Mouse (Mus musculus) embryonic facial prominence, embryonic 15.5 days (tissue): Measurements from ENCODE around the gene Cpped1. TPM values are rescaled to one million over a fixed set of nuclear protein-coding genes. Genes with fewer than 3 reads are reported as not detected.
A peak's percentile ranks its signal among the peaks of the same experiment; 100 is the strongest.

Source experiments
- ATAC-seq: fragments of 200-750 bp; cut with Nextera tagmentation; 2 replicates; pipeline ENCODE4 v1.8.0; 2017; ENCODE audit warnings: low read depth, moderate TSS enrichment; ENCODE audit not compliant: insufficient number of reproducible peaks, low FRiP score, low TSS enrichment
- H3K27ac ChIP-seq: fragments of 300-500 bp; sonication (generic); replicated peaks from 2 replicates; pipeline ENCODE4 v1.5.1; 2015; ENCODE audit warnings: mild to moderate bottlenecking, inconsistent platforms
- H3K27me3 ChIP-seq: fragments of 300-500 bp; sonication (generic); 2 replicates; pipeline ENCODE4 v1.6.1; 2015; ENCODE audit warnings: inconsistent platforms
- H3K36me3 ChIP-seq: fragments of 300-500 bp; sonication (generic); 2 replicates; pipeline ENCODE4 v1.6.1; 2015; ENCODE audit warnings: mild to moderate bottlenecking, inconsistent platforms
- H3K4me1 ChIP-seq: fragments of 300-500 bp; sonication (generic); 2 replicates; pipeline ENCODE4 v1.6.1; 2015; ENCODE audit warnings: inconsistent platforms
- H3K4me2 ChIP-seq: fragments of 300-500 bp; sonication (generic); replicated peaks from 2 replicates; pipeline ENCODE4 v1.6.1; 2015; ENCODE audit warnings: mild to moderate bottlenecking, inconsistent platforms
- H3K4me3 ChIP-seq: fragments of 300-500 bp; sonication (generic); replicated peaks from 2 replicates; pipeline ENCODE4 v1.5.1; 2015; ENCODE audit warnings: mild to moderate bottlenecking, inconsistent platforms
- H3K9ac ChIP-seq: fragments of 300-500 bp; sonication (generic); 2 replicates; pipeline ENCODE4 v1.6.1; 2015; ENCODE audit warnings: inconsistent platforms
- H3K9me3 ChIP-seq: fragments of 300-500 bp; sonication (generic); replicated peaks from 2 replicates; pipeline ENCODE4 v1.6.1; 2016; ENCODE audit warnings: inconsistent platforms
- WGBS: fragments of 180-500 bp; shearing (Covaris S2); methylation state at CpG from one replicate; pipeline ENCODE4 v1.1.7; 2015; 5-methylcytosine and 5-hydroxymethylcytosine counted together
- polyA plus RNA-seq: library from polyadenylated mRNA; unstranded; fragments of >200 nt; fragmentation: Nextera tagmentation; extraction: Ambion mirVana; gene quantifications from 2 replicates; pipeline ENCODE4 v1.2.1, GENCODE M21; 2015

Gene Cpped1
- polyA plus RNA-seq, 1 experiment from 2014 or later = 26.3 TPM

DNA sequence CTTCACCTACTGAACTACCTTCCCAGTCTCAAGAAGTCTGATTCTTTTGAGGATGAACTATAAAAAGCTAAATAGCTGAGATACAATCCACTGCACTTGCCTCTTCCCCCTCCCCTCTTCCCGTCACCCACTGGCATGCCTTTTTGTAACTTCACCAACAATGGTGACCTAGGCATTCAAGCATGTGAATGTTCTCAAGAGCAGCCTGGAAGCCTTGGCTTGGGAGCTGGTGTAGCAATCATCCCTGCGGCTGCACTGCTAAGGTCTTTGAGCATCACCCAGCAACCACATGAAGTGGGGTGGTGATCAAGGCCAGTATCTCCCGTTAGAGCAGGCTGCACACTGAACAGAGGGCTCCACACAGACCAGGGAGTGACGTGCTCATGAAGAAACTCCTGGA lies 114.6 kb downstream of the Cpped1 start:
- WGBS = 83% methylated on average over 4 of the region's 4 CpGs
- Histone ChIP-seq H3K4me3 (no peak overlapping the region), H3K4me2 (no peak overlapping the region), H3K9me3 (no peaks in the 10 kb centered on the region), H3K4me1 (no peaks in the 10 kb centered on the region), H3K27me3 (no peaks in the 10 kb centered on the region), H3K9ac (no peak overlapping the region), H3K27ac (no peak overlapping the region), H3K36me3 (no peaks in the 10 kb centered on the region)
- ATAC-seq = no peak

DNA sequence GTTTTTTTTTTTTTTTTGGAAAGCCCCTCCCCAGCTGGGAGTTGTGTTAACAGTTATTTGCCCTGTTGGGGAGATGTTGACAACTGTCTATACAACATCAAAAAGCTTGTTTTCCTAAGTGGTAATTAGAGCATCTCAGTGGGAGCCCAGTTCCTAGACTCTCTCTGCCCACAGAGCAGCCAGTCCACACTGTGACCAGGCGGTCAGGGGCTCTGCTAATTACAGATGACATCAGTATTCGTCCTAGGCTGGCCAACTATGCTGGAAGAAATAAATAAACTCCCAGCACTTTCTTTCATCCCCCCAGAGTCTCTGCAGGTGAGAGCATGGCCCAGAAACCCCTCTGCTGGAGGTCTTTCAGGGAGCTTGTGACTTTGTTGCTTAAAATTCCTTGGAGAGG lies 115.9 kb downstream of the Cpped1 start:
- WGBS = 26% methylated on average over 2 of the region's 2 CpGs
- no peaks in the 10 kb centered on the region for H3K27me3 ChIP-seq
- ATAC-seq = no peak

DNA sequence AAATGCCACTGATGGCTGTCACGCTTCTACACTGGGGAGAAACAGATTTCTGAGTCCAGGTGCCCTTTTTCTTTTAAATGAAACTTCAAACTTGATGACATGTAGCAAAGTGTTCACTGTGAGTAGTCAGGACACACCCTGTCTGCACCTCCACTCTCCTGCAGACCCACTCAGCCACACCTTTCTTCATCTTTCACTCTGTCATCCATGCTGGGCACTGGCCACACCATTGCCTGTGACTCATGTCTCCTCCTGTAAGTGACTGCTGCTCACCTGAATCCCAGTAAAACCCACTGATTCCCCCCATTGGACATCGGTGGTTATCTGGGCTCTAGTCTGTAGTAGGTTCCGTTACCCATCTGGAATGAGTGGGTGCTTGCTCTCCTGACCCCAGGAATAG lies 118.8 kb downstream of the Cpped1 start:
- Histone ChIP-seq H3K9ac (no peak overlapping the region), H3K4me2 (no peak overlapping the region), H3K4me1 (0 out of 2 replicates have a peak, but pooled peaks cover 3% of the 10 kb centered on the region), H3K27ac (no peak overlapping the region), H3K4me3 (no peak overlapping the region), H3K36me3 (no peaks in the 10 kb centered on the region), H3K27me3 (no peaks in the 10 kb centered on the region), H3K9me3 (no peaks in the 10 kb centered on the region)
- WGBS = 91% methylated on average over 3 of the region's 3 CpGs
- no peak for ATAC-seq

More for the DNA sequence above, 115.9 kb downstream of the Cpped1 start:
- Histone ChIP-seq H3K4me1 (no peaks in the 10 kb centered on the region), H3K4me2 (no peak overlapping the region), H3K27ac (no peak overlapping the region), H3K9ac (no peak overlapping the region), H3K9me3 (no peaks in the 10 kb centered on the region), H3K4me3 (no peak overlapping the region), H3K36me3 (no peaks in the 10 kb centered on the region)

DNA sequence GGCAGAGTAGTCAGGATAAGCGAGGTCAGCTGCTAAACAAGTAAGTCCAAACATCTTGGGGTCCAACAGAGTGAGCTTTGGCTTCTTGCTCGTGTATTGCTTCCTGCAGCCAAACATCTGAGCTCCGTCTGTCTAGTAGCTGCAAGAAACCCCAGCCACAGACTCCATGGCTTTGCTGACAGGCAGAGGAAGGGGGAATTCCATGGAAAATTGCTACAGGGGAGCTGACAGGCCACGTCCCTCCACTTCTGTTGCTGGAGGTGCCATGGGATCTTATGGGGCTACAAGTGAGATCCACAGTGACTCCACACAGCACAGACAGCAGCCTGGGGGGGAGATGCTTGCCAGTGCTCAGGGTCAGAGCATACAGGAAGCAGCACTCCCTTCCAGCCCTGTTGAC lies 123.4 kb downstream of the Cpped1 start:
- Histone ChIP-seq H3K27ac (no peak overlapping the region), H3K4me1 (peaks cover 16% of the 10 kb centered on the region), H3K36me3 (no peaks in the 10 kb centered on the region), H3K4me2 (no peak overlapping the region), H3K4me3 (no peak overlapping the region), H3K9me3 (no peaks in the 10 kb centered on the region), H3K9ac (no peak overlapping the region), H3K27me3 (no peaks in the 10 kb centered on the region)
- 31% methylated on average over 4 of the region's 4 CpGs for WGBS
- ATAC-seq = no peak

DNA sequence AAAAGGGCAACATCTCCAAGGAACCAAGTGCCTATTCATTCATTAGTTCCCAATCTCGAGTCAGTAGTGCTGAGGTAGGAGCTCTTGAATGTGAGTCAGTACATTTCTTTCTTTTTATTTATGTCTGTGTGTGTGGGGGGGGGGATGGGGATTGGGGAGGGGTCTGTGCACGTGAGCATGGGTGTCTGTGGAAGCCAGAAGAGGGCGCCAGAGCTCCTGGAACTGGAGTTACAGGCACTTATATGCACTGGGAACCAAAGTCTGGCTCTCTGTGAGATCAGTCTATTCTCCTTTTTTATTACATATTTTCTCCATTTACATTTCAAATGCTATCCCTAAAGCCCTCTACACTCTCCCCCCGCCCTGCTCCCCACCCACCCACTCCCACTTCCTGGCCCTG lies 124.9 kb downstream of the Cpped1 start:
- Histone ChIP-seq H3K4me3 (no peak overlapping the region), H3K36me3 (no peaks in the 10 kb centered on the region), H3K9ac (no peak overlapping the region), H3K4me2 (no peak overlapping the region), H3K27ac (no peak overlapping the region), H3K4me1 (peaks cover 22% of the 10 kb centered on the region), H3K9me3 (no peaks in the 10 kb centered on the region), H3K27me3 (no peaks in the 10 kb centered on the region)
- 66% methylated on average over 4 of the region's 4 CpGs for WGBS
- ATAC-seq = no peak

DNA sequence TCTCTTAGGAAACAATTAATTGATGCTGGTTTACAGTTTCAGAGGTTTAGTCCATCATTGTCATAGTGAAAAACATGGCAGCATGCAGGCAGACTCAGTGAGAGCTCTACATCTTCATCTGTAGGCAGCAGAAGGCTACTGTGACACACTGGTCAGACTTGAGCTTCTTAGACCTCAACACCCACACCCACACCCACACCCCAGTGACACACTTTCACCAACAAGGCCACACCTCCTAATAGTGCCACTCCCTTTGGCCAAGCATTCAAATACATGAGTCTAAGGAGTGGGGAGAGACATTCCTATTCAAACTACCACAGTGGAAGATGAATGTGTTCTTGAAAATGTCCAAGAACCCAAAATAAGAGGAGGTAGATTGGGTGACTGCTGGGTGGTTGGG lies 125.9 kb downstream of the Cpped1 start:
- Histone ChIP-seq H3K4me1 (peaks cover 32% of the 10 kb centered on the region), H3K36me3 (no peaks in the 10 kb centered on the region), H3K4me2 (no peak overlapping the region), H3K9ac (no peak overlapping the region), H3K27me3 (no peaks in the 10 kb centered on the region), H3K9me3 (no peaks in the 10 kb centered on the region), H3K4me3 (no peak overlapping the region), H3K27ac (no peak overlapping the region)
- no peak for ATAC-seq

DNA sequence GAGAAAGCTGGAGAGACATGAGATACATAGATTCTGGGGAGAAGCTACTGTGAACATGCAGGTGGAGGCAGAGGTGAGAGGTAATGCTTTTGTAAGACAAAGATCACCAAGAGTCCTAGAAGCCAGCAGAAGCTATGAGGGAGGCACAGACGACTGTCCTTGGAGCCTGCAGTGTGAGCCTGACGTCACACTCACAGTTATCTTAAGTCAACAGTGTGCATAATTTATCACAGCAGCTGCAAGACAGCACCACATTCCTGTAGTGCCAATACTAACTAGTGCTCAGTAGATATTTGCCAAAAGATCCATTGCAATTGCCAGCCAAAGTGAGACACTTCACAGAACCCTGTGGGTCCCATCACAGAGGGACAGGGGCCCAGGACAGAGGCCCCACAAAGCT lies 127.2 kb downstream of the Cpped1 start:
- no peak for ATAC-seq
- Histone ChIP-seq H3K4me3 (no peak overlapping the region), H3K9ac (no peak overlapping the region), H3K9me3 (no peaks in the 10 kb centered on the region), H3K27me3 (no peaks in the 10 kb centered on the region), H3K4me2 (no peak overlapping the region), H3K4me1 (peaks cover 40% of the 10 kb centered on the region), H3K27ac (no peak overlapping the region), H3K36me3 (no peaks in the 10 kb centered on the region)
- WGBS = 26% methylated on average over 2 of the region's 2 CpGs

DNA sequence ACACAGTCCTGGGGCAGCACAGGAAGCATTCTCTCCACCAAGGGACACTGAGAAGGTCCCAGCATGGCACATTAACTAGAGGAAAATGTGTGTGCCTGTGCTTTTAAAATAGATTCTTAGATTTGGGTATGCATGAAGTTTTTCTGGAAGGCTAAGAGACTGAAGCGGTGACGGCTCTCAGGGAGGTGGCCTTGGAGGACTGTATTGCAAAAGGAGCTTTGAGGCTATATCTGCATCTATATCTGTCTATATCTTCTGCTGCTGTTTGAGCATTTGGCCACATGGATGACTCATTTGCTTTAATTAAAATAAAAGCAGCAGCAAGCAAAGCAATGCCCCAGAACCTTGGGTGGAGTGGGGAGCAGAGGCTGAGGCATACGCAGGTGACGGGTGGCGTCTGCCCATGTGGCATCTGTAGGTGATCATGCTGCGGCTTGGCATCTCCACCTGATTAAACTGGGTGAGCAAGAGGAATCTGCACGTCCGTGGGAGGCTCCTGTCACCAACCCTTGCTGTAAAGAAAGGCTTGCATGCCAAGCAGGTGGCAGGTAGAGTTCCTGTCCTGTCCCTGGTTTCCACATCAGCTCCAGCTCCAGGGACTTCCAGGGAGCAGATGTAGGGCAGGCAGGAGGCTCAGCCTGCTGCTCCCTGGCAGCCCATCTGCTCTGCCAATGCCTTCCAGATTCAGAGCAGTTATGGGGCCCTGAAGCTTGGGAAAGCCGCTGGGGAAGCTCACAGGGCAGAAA lies 130.4 kb downstream of the Cpped1 start:
- Histone ChIP-seq H3K27me3 (no peaks in the 10 kb centered on the region), H3K27ac (peak overlapping the region; percentile 55), H3K4me1 (peaks cover 38% of the 10 kb centered on the region), H3K36me3 (no peaks in the 10 kb centered on the region), H3K4me3 (no peak overlapping the region), H3K9me3 (no peaks in the 10 kb centered on the region), H3K4me2 (0 out of 2 replicates have a peak overlapping the region, but pooled peaks have one; percentile 2), H3K9ac (no peak overlapping the region)
- ATAC-seq = 0 out of 2 replicates have a peak, but pooled peaks have one; percentile 41
- 56% methylated on average over 9 of the region's 9 CpGs for WGBS

DNA sequence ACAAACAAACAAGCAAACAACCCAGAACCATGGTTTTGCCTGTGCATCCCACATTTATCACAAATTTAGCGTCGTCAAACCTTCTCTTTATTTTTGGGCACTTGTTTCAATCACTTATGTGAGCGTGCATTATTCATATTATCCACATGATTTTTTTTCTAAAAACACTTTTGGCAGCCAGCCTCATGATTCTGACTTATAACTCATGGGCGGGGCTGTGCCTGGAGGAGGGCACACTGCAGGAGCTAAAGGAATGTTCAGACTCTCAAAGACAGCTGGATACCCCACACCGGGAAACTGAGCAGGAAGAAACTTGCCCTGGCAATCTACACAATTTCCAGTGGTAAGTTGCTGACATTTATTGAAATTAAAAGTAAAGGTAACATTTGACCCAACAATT lies 131.1 kb downstream of the Cpped1 start:
- Histone ChIP-seq H3K9me3 (no peaks in the 10 kb centered on the region), H3K4me1 (peaks cover 38% of the 10 kb centered on the region), H3K4me2 (0 out of 2 replicates have a peak overlapping the region, but pooled peaks have one; percentile 2), H3K27ac (peak overlapping the region; percentile 29), H3K27me3 (no peaks in the 10 kb centered on the region), H3K9ac (no peak overlapping the region), H3K36me3 (no peaks in the 10 kb centered on the region), H3K4me3 (no peak overlapping the region)
- no peak for ATAC-seq
- WGBS = 22% methylated on average over 5 of the region's 5 CpGs

DNA sequence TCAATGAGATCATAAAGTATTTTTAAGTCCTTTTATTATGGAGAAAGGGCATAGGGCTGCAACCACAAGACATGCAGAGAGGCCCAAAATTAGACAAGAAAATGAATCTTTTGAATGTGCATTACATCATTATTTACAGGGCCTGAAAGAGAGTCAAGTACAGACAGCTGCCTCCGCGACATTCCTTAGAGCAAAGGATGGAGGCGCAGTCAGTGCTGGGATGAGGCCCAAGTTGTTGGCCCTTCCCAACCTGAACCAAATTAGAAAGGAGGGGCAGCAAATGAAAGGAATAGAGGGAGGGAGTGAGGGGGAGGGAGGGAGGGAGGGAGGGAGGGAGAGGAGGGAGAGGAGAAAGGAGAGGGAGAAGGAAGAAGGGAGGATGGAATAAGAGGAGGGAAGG lies 132.7 kb downstream of the Cpped1 start:
- no peak overlapping the region for H3K27ac ChIP-seq
- H3K4me1 ChIP-seq = peaks cover 29% of the 10 kb centered on the region
- H3K9me3 ChIP-seq = no peaks in the 10 kb centered on the region

DNA sequence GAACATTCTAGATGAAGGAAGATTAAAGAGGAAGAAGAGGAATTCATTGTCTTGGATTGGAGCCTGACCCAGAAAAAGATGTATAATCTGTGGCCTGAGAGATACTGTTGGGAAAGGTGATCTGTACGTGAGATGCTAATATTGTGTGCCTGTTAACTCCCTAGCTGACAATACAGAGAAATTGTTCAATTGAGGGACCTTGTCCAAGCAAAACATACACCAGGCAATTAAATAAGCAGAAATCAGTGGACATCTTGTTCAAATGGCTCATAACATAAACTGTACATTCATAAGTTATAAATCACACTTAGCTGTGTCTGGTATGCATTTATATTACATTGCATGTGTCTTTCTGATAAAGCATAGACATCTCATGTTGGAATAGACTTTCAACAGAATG lies 134.9 kb downstream of the Cpped1 start:
- 66% methylated on average over 1 of the region's 1 CpGs for WGBS

More for the DNA sequence above, 132.7 kb downstream of the Cpped1 start:
- 14% methylated on average over 3 of the region's 3 CpGs for WGBS
- Histone ChIP-seq H3K27me3 (no peaks in the 10 kb centered on the region), H3K4me3 (no peak overlapping the region), H3K9ac (no peak overlapping the region), H3K36me3 (no peaks in the 10 kb centered on the region), H3K4me2 (no peak overlapping the region)
- 0 out of 2 replicates have a peak, but pooled peaks have one; percentile 6 for ATAC-seq

DNA sequence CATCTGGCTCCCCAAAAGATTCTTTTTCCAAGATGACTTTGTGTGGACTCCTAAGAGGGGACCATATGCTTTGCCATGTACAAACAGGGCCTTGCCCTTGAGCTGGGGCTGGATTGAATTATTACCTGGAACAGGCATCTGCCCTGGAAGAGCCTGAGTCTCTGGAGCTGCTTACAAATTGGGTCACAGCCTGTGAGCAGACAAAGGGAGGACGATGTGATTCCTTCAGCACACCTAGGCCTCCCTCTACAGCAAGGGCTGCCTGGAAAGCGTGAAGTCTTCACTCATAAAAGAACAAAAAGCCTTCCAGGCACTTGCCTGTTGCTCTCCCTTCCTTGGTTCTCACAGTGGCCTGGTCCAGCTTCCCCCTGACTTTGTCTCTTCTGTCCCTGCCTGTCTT lies 136.9 kb downstream of the Cpped1 start:
- H3K27me3 ChIP-seq = no peaks in the 10 kb centered on the region
- WGBS = 43% methylated on average over 2 of the region's 2 CpGs
- 0 out of 2 replicates have a peak overlapping the region, but pooled peaks have one; percentile 0 for H3K27ac ChIP-seq
- H3K36me3 ChIP-seq = no peaks in the 10 kb centered on the region
- 0 out of 2 replicates have a peak, but pooled peaks cover 4% of the 10 kb centered on the region for H3K9me3 ChIP-seq
- no peak for ATAC-seq
- H3K4me1 ChIP-seq = no peaks in the 10 kb centered on the region
- H3K4me3 ChIP-seq = no peak overlapping the region
- no peak overlapping the region for H3K9ac ChIP-seq
- no peak overlapping the region for H3K4me2 ChIP-seq

More for the DNA sequence above, 134.9 kb downstream of the Cpped1 start:
- Histone ChIP-seq H3K27ac (no peak overlapping the region), H3K4me1 (peaks cover 18% of the 10 kb centered on the region), H3K27me3 (no peaks in the 10 kb centered on the region), H3K4me3 (no peak overlapping the region), H3K9me3 (0 out of 2 replicates have a peak, but pooled peaks cover 4% of the 10 kb centered on the region), H3K4me2 (no peak overlapping the region), H3K9ac (no peak overlapping the region), H3K36me3 (no peaks in the 10 kb centered on the region)
- no peak for ATAC-seq
